Mouse (Mus musculus) heart, embryonic 13.5 days (tissue): Measurements from ENCODE around the gene Mrpl28. TPM values are rescaled to one million over a fixed set of nuclear protein-coding genes. Genes with fewer than 3 reads are reported as not detected.

Experiments used
- polyA plus RNA-seq: library from polyadenylated mRNA; unstranded; fragments of >200 nt; fragmentation: Nextera tagmentation; extraction: Ambion mirVana; gene quantifications from 2 replicates; pipeline ENCODE4 v1.2.1, GENCODE M21; 2015

Gene Mrpl28
- polyA plus RNA-seq, 1 experiment from 2014 or later: 217 TPM

Other genes with a start within 250 kb of the Mrpl28 start
- gene Mettl26, start 248.4 kb upstream of the Mrpl28 start, polyA plus RNA-seq: 35.7 and 43.2 TPM in 2 replicates
- gene Wfikkn1, start 242.6 kb upstream of the Mrpl28 start, polyA plus RNA-seq: 0.23 and 0.38 TPM in 2 replicates
- gene Rab40c, start 203.8 kb upstream of the Mrpl28 start, polyA plus RNA-seq: 16.1 and 16.4 TPM in 2 replicates
- gene Pigq, start 178.6 kb upstream of the Mrpl28 start, polyA plus RNA-seq: 60.4 and 62.1 TPM in 2 replicates
- gene Nhlrc4, start 178.5 kb upstream of the Mrpl28 start, polyA plus RNA-seq: 0.06 TPM in 1 of 2 replicates, not detected in the other
- gene A930017K11Rik, start 170.9 kb upstream of the Mrpl28 start, polyA plus RNA-seq: 0.13 and 0.15 TPM in 2 replicates
- gene Capn15, start 137.7 kb upstream of the Mrpl28 start, polyA plus RNA-seq: 9.3 and 10.6 TPM in 2 replicates
- 11.0 and 12.3 TPM in 2 replicates for gene Rab11fip3, start 53.9 kb upstream of the Mrpl28 start, polyA plus RNA-seq
- gene Decr2, start 33.2 kb upstream of the Mrpl28 start, polyA plus RNA-seq: 34.4 and 34.6 TPM in 2 replicates
- gene Nme4, start 27.9 kb upstream of the Mrpl28 start, polyA plus RNA-seq: 77.4 and 87.2 TPM in 2 replicates
- gene Tmem8, start 10.2 kb upstream of the Mrpl28 start, polyA plus RNA-seq: 0.80 and 0.94 TPM in 2 replicates
- gene Axin1, start 15.2 kb downstream of the Mrpl28 start, polyA plus RNA-seq: 4.1 and 4.4 TPM in 2 replicates
- 0.47 and 3.1 TPM in 2 replicates for gene Pdia2, start 75.6 kb downstream of the Mrpl28 start, polyA plus RNA-seq
- gene Rgs11, start 79.5 kb downstream of the Mrpl28 start, polyA plus RNA-seq: 8.6 and 9.3 TPM in 2 replicates
- 3.9 and 5.1 TPM in 2 replicates for gene Arhgdig, start 84.3 kb downstream of the Mrpl28 start, polyA plus RNA-seq
- 44.9 and 45.0 TPM in 2 replicates for gene Fam234a, start 120.7 kb downstream of the Mrpl28 start, polyA plus RNA-seq
- 54.2 and 56.8 TPM in 2 replicates for gene Luc7l, start 129.4 kb downstream of the Mrpl28 start, polyA plus RNA-seq